Mouse (Mus musculus) ES-Bruce4 (cell line): ENCODE measurements around the gene Olfr1136.

Source experiments
- CTCF ChIP-seq: IDR thresholded peaks from one replicate; pipeline ENCODE4 v1.8.1; 2011; ENCODE audit warnings: low read depth, low read length
- POLR2A ChIP-seq: IDR thresholded peaks from one replicate; pipeline ENCODE4 v1.8.1; 2011; ENCODE audit warnings: low read length; ENCODE audit not compliant: insufficient read depth

DNA sequence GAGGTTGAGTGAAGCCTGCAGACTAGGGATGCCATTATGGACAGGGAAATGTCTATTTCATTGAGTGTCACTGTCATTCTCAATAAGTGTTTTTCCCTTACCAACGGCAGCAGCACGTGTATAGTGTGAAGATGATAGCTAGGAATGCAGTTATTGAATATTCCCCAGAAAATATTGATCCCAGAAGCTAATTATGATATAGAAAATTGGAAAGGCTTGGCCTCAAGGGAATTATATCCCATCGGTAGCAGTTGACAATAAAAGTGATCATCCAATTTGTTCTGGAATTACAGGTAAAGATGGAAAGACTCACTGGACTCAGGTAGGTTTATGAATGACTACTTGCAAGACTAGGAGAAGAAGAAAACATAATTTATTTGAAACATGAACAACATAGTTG lies 49.7 kb upstream of the Olfr1136 start, which contains the start of gene Olfr1140:
- no peak for TF ChIP-seq CTCF
- TF ChIP-seq POLR2A, result no peak
